Mouse (Mus musculus) heart, embryonic 14.5 days (tissue): Measurements from ENCODE around the gene Krt34. TPM values are rescaled to one million over a fixed set of nuclear protein-coding genes. Genes with fewer than 3 reads are reported as not detected.

Experiments
- ATAC-seq: fragments of 200-750 bp; cut with Nextera tagmentation; 2 replicates; pipeline ENCODE4 v1.8.0; 2017; ENCODE audit warnings: low read depth, moderate TSS enrichment; ENCODE audit not compliant: insufficient number of reproducible peaks, insufficient read depth, low FRiP score
- H3K27ac ChIP-seq, 2 experiments: fragments of 200-500 bp in 1 of 2; fragments of 300-500 bp in 1 of 2; sonication (generic) in 1 of 2; replicated peaks in 1 of 2; 2 replicates each; pipeline ENCODE4 v1.5.1; 2012 to 2014; ENCODE audit warnings: low read depth in 2 of 2, low read length in 2 of 2, control low read depth in 1 of 2, mild to moderate bottlenecking in 1 of 2, mixed read lengths in 1 of 2; ENCODE audit not compliant: control insufficient read depth in 1 of 2, insufficient read depth in 1 of 2
- H3K27me3 ChIP-seq: fragments of 300-500 bp; sonication (generic); 2 replicates; pipeline ENCODE4 v1.6.1; 2014; ENCODE audit warnings: mild to moderate bottlenecking, low read length, control low read depth; ENCODE audit not compliant: control insufficient read depth, insufficient read depth
- H3K36me3 ChIP-seq: fragments of 300-500 bp; sonication (generic); 2 replicates; pipeline ENCODE4 v1.6.1; 2014; ENCODE audit warnings: mild to moderate bottlenecking, control low read depth, low read length, mixed read lengths; ENCODE audit not compliant: control insufficient read depth, insufficient read depth
- H3K4me1 ChIP-seq, 2 experiments: fragments of 200-500 bp in 1 of 2; fragments of 300-500 bp in 1 of 2; sonication (generic) in 1 of 2; 2 replicates each; pipeline ENCODE4 v1.6.1; 2012 to 2014; ENCODE audit warnings: low read length in 2 of 2, control low read depth in 1 of 2, mixed read lengths in 1 of 2; ENCODE audit not compliant: control insufficient read depth in 2 of 2, insufficient read depth in 2 of 2
- H3K4me2 ChIP-seq: fragments of 300-500 bp; sonication (generic); 2 replicates; pipeline ENCODE4 v1.6.1; 2014; ENCODE audit warnings: mild to moderate bottlenecking, low read length
- H3K4me3 ChIP-seq, 2 experiments: fragments of 200-500 bp in 1 of 2; fragments of 300-500 bp in 1 of 2; sonication (generic) in 1 of 2; 2 replicates each; pipeline ENCODE4 v1.5.1; 2012 to 2014; ENCODE audit warnings: low read length in 2 of 2, mild to moderate bottlenecking in 2 of 2, control low read depth in 1 of 2, low read depth in 1 of 2, moderate library complexity in 1 of 2; ENCODE audit not compliant: control insufficient read depth in 1 of 2, insufficient read depth in 1 of 2
- H3K9ac ChIP-seq: fragments of 300-500 bp; sonication (generic); 2 replicates; pipeline ENCODE4 v1.6.1; 2014; ENCODE audit warnings: mild to moderate bottlenecking, low read length
- H3K9me3 ChIP-seq: fragments of 300-500 bp; sonication (generic); 2 replicates; pipeline ENCODE4 v1.6.1; 2016; ENCODE audit warnings: low read length, control low read depth; ENCODE audit not compliant: control insufficient read depth
- WGBS: fragments of 180-500 bp; shearing (Covaris S2); extraction: QIAGEN DNeasy Blood & Tissue Kit; methylation state at CpG from one replicate; pipeline ENCODE4 v1.1.7; 2014; 5-methylcytosine and 5-hydroxymethylcytosine counted together
- polyA plus RNA-seq: library from polyadenylated mRNA; unstranded; fragments of >200 nt; fragmentation: Nextera tagmentation; extraction: Ambion mirVana; gene quantifications from 2 replicates; pipeline ENCODE4 v1.2.1, GENCODE M21; 2014

Gene Krt34
- not detected in 2 replicates for polyA plus RNA-seq

GRCm38 (mm10) chr11:100041454-100041853, at the start of gene Krt34:
Gene Krt34, minus strand, starts transcription at chr11:100041554.
- no peaks in the 10 kb centered on the region for H3K36me3 ChIP-seq
- no peak within 1 kb of the TSS for H3K27ac ChIP-seq
- WGBS: 83% methylated on average over 6 of the region's 6 CpGs
- H3K4me3 ChIP-seq: no peak within 1 kb of the TSS
- no peak within 1 kb of the TSS for H3K9ac ChIP-seq
- no peaks in the 10 kb centered on the region for H3K9me3 ChIP-seq
- H3K27me3 ChIP-seq: no peaks in the 10 kb centered on the region
- no peak within 1 kb of the TSS for H3K4me2 ChIP-seq
- no peak for ATAC-seq
- peaks cover 2 to 3% of the 10 kb centered on the region in 2 experiments; a peak in 1 of 4 replicates for H3K4me1 ChIP-seq

DNA sequence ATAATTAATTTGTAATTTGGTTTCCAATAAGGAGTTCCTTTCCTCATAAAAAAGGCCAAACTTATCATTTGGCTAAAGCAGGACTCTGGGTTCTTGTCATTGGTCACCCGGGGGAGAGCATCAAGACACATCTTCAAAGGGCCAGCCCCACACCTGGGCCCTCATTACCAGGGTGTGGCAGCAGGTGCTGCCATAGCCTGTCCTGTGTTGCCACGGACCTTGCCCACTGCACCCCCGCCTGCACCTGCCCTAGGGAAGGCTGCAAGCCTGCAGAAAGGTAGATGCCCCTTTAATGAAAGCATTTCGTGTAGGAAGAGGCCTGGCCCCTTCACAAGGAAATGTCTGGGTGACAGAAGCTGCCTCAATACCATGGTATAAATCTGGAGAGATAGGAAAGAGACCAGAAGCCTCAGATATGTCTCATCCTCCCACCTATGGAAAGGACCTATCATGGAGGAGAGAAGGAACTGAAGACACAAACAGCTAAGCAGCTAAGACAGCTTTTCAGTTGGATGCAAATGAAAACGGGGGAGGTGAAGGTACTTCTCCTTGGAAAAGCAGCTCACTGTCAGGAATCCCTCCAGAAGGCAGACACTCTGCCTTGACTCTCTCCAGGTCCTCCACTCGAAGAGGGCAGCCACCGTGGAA, 47.1 kb upstream of the Krt34 start:
- Histone ChIP-seq H3K27me3 (no peaks in the 10 kb centered on the region), H3K27ac (no peak overlapping the region), H3K4me1 (no peaks in the 10 kb centered on the region), H3K36me3 (no peaks in the 10 kb centered on the region), H3K9ac (no peak overlapping the region), H3K4me2 (no peak overlapping the region), H3K4me3 (no peak overlapping the region), H3K9me3 (no peaks in the 10 kb centered on the region)
- 56% methylated on average over 7 of the region's 7 CpGs for WGBS
- no peak for ATAC-seq

DNA sequence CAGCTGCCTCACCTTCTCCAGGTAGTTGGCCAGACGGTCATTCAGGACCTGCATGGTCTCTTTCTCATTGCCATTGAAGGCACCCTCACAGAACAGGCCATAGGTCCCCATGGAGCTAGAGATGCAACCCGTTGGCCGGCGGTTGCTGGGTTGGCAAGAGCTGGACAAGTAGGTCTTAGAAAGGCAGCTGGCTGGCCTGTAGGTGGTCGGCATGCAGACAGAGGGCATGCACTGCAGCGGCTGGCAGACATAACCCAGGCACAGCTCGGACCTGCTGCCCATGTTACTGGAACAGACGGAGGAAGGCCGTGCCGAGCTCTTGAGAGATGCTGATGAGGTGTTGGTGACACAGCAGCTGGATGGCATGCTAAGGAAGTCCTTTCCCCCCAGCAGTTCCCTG, 46.5 kb upstream of the Krt34 start, which contains the start of gene Krt32:
Gene Krt32 (minus strand): TSS at position 366 of the 400 bp plus-strand sequence.
- ATAC-seq: no peak
- 85% methylated on average over 10 of the region's 10 CpGs for WGBS

GRCm38 (mm10) chr11:100073873-100074272, 32.5 kb upstream of the Krt34 start:
- 50% methylated on average over 1 of the region's 1 CpGs for WGBS
- no peak overlapping the region for H3K9ac ChIP-seq
- no peaks in the 10 kb centered on the region for H3K36me3 ChIP-seq
- H3K4me2 ChIP-seq: no peak overlapping the region
- H3K27ac ChIP-seq: no peak overlapping the region
- no peak overlapping the region for H3K4me3 ChIP-seq
- H3K9me3 ChIP-seq: no peaks in the 10 kb centered on the region
- H3K27me3 ChIP-seq: no peaks in the 10 kb centered on the region
- H3K4me1 ChIP-seq: no peaks in the 10 kb centered on the region
- ATAC-seq: no peak

More for the DNA sequence above, 46.5 kb upstream of the Krt34 start, which contains the start of gene Krt32:
- no peak within 1 kb of the TSS for H3K4me2 ChIP-seq
- H3K9ac ChIP-seq: no peak within 1 kb of the TSS
- H3K4me3 ChIP-seq: no peak within 1 kb of the TSS
- H3K36me3 ChIP-seq: no peaks in the 10 kb centered on the region
- no peaks in the 10 kb centered on the region for H3K9me3 ChIP-seq
- H3K4me1 ChIP-seq: no peaks in the 10 kb centered on the region
- H3K27me3 ChIP-seq: no peaks in the 10 kb centered on the region
- H3K27ac ChIP-seq: no peak within 1 kb of the TSS

DNA sequence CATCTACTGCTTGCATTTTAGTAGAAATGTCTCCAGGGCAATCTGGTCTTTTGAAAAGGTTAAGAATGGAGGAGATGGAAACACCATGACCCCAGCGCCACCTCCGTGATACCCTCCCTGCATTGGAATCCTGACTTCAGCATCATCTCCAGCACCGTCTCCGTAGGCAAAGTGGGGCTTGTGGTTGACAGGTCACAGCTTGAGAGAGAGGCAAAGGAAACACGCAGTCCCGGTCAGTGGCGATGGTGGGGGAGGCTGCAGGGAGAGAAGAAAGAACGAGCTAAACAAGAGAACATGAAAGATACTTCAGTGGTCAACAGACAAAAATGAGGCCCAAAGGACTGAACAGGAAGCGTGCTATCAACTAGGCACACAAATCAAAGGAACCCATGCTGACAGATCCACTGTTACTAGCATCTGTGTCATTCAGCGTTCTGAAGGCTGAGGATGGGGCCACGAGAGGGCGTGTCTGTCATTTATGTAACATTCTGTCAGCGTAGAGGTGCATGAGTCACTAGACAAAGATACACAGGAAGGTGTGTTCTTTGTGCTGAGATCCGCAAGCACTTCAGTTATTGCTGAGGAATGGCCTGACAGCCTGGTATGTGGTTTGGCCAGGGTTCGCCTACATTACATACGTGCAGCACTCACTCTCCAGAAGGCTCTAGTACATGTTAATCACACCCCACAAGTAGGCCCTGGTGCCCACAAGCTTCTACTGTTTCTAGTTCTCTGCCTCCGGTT, 26.1 kb upstream of the Krt34 start:
- Histone ChIP-seq H3K4me2 (no peak overlapping the region), H3K4me1 (peaks cover 15 to 19% of the 10 kb centered on the region in 2 experiments; a peak in 3 of 4 replicates), H3K36me3 (no peaks in the 10 kb centered on the region), H3K4me3 (no peak overlapping the region), H3K9ac (no peak overlapping the region), H3K27ac (0 out of 4 replicates have a peak overlapping the region, but pooled peaks of 1 of the 2 experiments have one; percentile 44), H3K27me3 (no peaks in the 10 kb centered on the region), H3K9me3 (no peaks in the 10 kb centered on the region)
- 61% methylated on average over 17 of the region's 17 CpGs for WGBS
- ATAC-seq: no peak

DNA sequence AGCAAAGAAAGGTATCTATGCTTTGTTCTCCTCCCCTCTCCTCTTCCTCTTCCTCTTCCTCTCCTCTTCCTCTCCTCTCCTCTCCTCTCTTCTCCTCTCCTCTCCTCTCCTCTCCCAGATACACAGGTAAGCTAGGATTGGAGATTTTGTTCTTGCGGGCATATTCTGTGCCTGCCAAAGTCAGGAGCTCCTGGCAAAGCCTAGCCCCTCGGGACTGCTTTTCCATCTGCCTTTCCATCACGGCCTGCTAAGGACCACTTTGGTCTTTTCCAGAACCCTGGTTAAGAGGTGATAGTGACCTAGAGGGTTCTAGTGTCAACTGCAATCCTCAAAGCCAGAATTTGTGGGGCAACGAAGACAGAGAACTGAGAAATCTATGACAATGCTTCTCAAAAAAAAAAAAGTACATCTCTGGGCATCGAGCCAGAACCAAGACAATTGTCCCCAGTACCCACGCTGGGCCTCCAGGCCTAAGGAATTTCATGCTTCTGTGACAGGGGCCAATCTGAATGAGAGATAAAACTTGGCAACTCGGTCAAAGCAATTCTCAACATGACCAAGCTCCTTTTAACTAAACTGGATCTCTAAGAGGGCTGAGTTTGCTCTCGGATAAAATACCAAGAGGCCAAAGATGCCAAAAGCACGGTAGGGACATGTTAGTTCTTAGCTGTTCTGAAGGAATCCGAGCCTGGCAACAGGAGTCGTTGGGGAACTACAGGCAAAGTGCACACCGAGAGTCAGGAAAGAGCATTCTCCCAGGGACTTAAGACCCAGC, 25.1 kb upstream of the Krt34 start:
- H3K4me3 ChIP-seq: no peak overlapping the region
- no peaks in the 10 kb centered on the region for H3K36me3 ChIP-seq
- WGBS: 36% methylated on average over 12 of the region's 12 CpGs
- H3K9ac ChIP-seq: no peak overlapping the region
- no peaks in the 10 kb centered on the region for H3K9me3 ChIP-seq
- H3K4me2 ChIP-seq: no peak overlapping the region
- H3K4me1 ChIP-seq: peaks cover 15 to 19% of the 10 kb centered on the region in 2 experiments; a peak in 3 of 4 replicates
- no peaks in the 10 kb centered on the region for H3K27me3 ChIP-seq
- H3K27ac ChIP-seq: peak overlapping the region in 1 of 2 experiments; percentile 44; a peak in 2 of 4 replicates
- ATAC-seq: no peak

- Histone ChIP-seq H3K9ac (no peak overlapping the region), H3K9me3 (no peaks in the 10 kb centered on the region), H3K27ac (no peak overlapping the region), H3K4me2 (no peak overlapping the region), H3K36me3 (no peaks in the 10 kb centered on the region), H3K4me3 (no peak overlapping the region), H3K4me1 (no peaks in the 10 kb centered on the region), H3K27me3 (no peaks in the 10 kb centered on the region)
- ATAC-seq: no peak
- 76% methylated on average over 8 of the region's 8 CpGs for WGBS
Observed at GRCm38 (mm10) chr11:100058875-100059274, 17.5 kb upstream of the Krt34 start.
